Mouse (Mus musculus): Measurements from ENCODE around the gene Fasn. TPM values are rescaled to one million over a fixed set of nuclear protein-coding genes. Genes with fewer than 3 reads are reported as not detected.
A peak's percentile ranks its signal among the peaks of the same experiment; 100 is the strongest.

Fasn gene
- polyA plus RNA-seq, 1 experiment from 2014 or later, result 71.0 TPM

- H3K9ac ChIP-seq (replicated peaks), result peak overlapping the region; percentile 92
- peak overlapping the region; percentile 100 for H3K27ac ChIP-seq (replicated peaks)
- H3K4me2 ChIP-seq, result peak overlapping the region; percentile 78
- H3K4me1 ChIP-seq, result peaks cover 42% of the 10 kb centered on the region
- peaks cover 10% of the 10 kb centered on the region for H3K36me3 ChIP-seq
- H3K27me3 ChIP-seq (replicated peaks), result no peaks in the 10 kb centered on the region
- H3K9me3 ChIP-seq (replicated peaks), result no peaks in the 10 kb centered on the region
- ATAC-seq (ENCODE audit: low FRiP score), result no peak
- peak overlapping the region; percentile 82 for H3K4me3 ChIP-seq (replicated peaks)
- 49% methylated on average over 4 of the region's 4 CpGs for WGBS
These were observed 1.0 kb upstream of the Fasn start for GRCm38 (mm10) chr11:120825289-120825863.

GRCm38 (mm10) chr11:120824787-120825288 is 491 bp upstream of the Fasn start:
- no peaks in the 10 kb centered on the region for H3K9me3 ChIP-seq (replicated peaks)
- H3K27me3 ChIP-seq (replicated peaks), result no peaks in the 10 kb centered on the region
- peak overlapping the region; percentile 78 for H3K4me2 ChIP-seq
- peak overlapping the region; percentile 82 for H3K4me3 ChIP-seq (replicated peaks)
- peak overlapping the region; percentile 100 for H3K27ac ChIP-seq (replicated peaks)
- peaks cover 16% of the 10 kb centered on the region for H3K36me3 ChIP-seq
- peak overlapping the region; percentile 92 for H3K9ac ChIP-seq (replicated peaks)
- 0% methylated on average over 21 of the region's 21 CpGs for WGBS
- H3K4me1 ChIP-seq, result peaks cover 45% of the 10 kb centered on the region
- ATAC-seq (ENCODE audit: low FRiP score), result no peak

- WGBS, result under 1% methylated on average over 40 of the region's 40 CpGs
- H3K27me3 ChIP-seq (replicated peaks), result no peaks in the 10 kb centered on the region
- H3K4me2 ChIP-seq, result peak overlapping the region; percentile 78
- no peaks in the 10 kb centered on the region for H3K9me3 ChIP-seq (replicated peaks)
- H3K4me1 ChIP-seq, result peaks cover 45% of the 10 kb centered on the region
- ATAC-seq (ENCODE audit: low FRiP score), result peak; percentile 60
- peak overlapping the region; percentile 100 for H3K27ac ChIP-seq (replicated peaks)
- H3K36me3 ChIP-seq, result peaks cover 29% of the 10 kb centered on the region
- H3K9ac ChIP-seq (replicated peaks), result peak overlapping the region; percentile 92
- peak overlapping the region; percentile 82 for H3K4me3 ChIP-seq (replicated peaks)
These were observed 798 bp downstream of the Fasn start for GRCm38 (mm10) chr11:120823551-120823947.

- Histone ChIP-seq H3K27me3 (replicated peaks) (no peaks in the 10 kb centered on the region), H3K9ac (replicated peaks) (peak overlapping the region; percentile 92), H3K4me2 (peak overlapping the region; percentile 78), H3K4me1 (peaks cover 45% of the 10 kb centered on the region), H3K36me3 (peaks cover 34% of the 10 kb centered on the region), H3K4me3 (replicated peaks) (peak overlapping the region; percentile 82), H3K27ac (replicated peaks) (peak overlapping the region; percentile 100), H3K9me3 (replicated peaks) (no peaks in the 10 kb centered on the region)
- WGBS, result under 1% methylated on average over 14 of the region's 14 CpGs
- ATAC-seq (ENCODE audit: low FRiP score), result no peak
These were observed 1.4 kb downstream of the Fasn start for GRCm38 (mm10) chr11:120822831-120823550.

- Histone ChIP-seq H3K27me3 (replicated peaks) (no peaks in the 10 kb centered on the region), H3K4me3 (replicated peaks) (peak overlapping the region; percentile 82), H3K4me2 (peak overlapping the region; percentile 78), H3K9ac (replicated peaks) (peak overlapping the region; percentile 92), H3K4me1 (peaks cover 45% of the 10 kb centered on the region), H3K27ac (replicated peaks) (0 out of 2 replicates have a peak overlapping the region, but pooled peaks have one; percentile 100), H3K9me3 (replicated peaks) (no peaks in the 10 kb centered on the region), H3K36me3 (peaks cover 41% of the 10 kb centered on the region)
- 46% methylated on average over 4 of the region's 4 CpGs for WGBS
- no peak for ATAC-seq (ENCODE audit: low FRiP score)
These were observed 2.0 kb downstream of the Fasn start for GRCm38 (mm10) chr11:120822321-120822720.

- peak overlapping the region; percentile 78 for H3K4me2 ChIP-seq
- WGBS, result 77% methylated on average over 14 of the region's 14 CpGs
- H3K9me3 ChIP-seq (replicated peaks), result no peaks in the 10 kb centered on the region
- peaks cover 45% of the 10 kb centered on the region for H3K4me1 ChIP-seq
- H3K27me3 ChIP-seq (replicated peaks), result no peaks in the 10 kb centered on the region
- no peak overlapping the region for H3K27ac ChIP-seq (replicated peaks)
- peak overlapping the region; percentile 82 for H3K4me3 ChIP-seq (replicated peaks)
- peak overlapping the region; percentile 15 for H3K9ac ChIP-seq (replicated peaks)
- no peak for ATAC-seq (ENCODE audit: low FRiP score)
- peaks cover 51% of the 10 kb centered on the region for H3K36me3 ChIP-seq
These were observed 3.0 kb downstream of the Fasn start for GRCm38 (mm10) chr11:120821076-120821922.

GRCm38 (mm10) chr11:120820546-120820945 is 3.8 kb downstream of the Fasn start:
- Histone ChIP-seq H3K9ac (replicated peaks) (no peak overlapping the region), H3K4me1 (peaks cover 37% of the 10 kb centered on the region), H3K4me3 (replicated peaks) (peak overlapping the region; percentile 82; the same call in 1 of the 2 replicates), H3K27me3 (replicated peaks) (no peaks in the 10 kb centered on the region), H3K4me2 (peak overlapping the region; percentile 78), H3K9me3 (replicated peaks) (no peaks in the 10 kb centered on the region), H3K27ac (replicated peaks) (no peak overlapping the region), H3K36me3 (peaks cover 59% of the 10 kb centered on the region)
- no peak for ATAC-seq (ENCODE audit: low FRiP score)
- 84% methylated on average over 14 of the region's 14 CpGs for WGBS

GRCm38 (mm10) chr11:120819556-120819955 is 4.8 kb downstream of the Fasn start:
- Histone ChIP-seq H3K4me2 (no peak overlapping the region), H3K27me3 (replicated peaks) (no peaks in the 10 kb centered on the region), H3K27ac (replicated peaks) (no peak overlapping the region), H3K9ac (replicated peaks) (no peak overlapping the region), H3K4me3 (replicated peaks) (no peak overlapping the region), H3K4me1 (peaks cover 30% of the 10 kb centered on the region), H3K9me3 (replicated peaks) (no peaks in the 10 kb centered on the region), H3K36me3 (peaks cover 68% of the 10 kb centered on the region)
- no peak for ATAC-seq (ENCODE audit: low FRiP score)
- 97% methylated on average over 6 of the region's 6 CpGs for WGBS

GRCm38 (mm10) chr11:120818251-120818650 is 6.1 kb downstream of the Fasn start:
- ATAC-seq (ENCODE audit: low FRiP score), result no peak
- H3K27me3 ChIP-seq (replicated peaks), result no peaks in the 10 kb centered on the region
- 97% methylated on average over 13 of the region's 13 CpGs for WGBS

GRCm38 (mm10) chr11:120817358-120817757 is 7.0 kb downstream of the Fasn start:
- Histone ChIP-seq H3K9me3 (replicated peaks) (no peaks in the 10 kb centered on the region), H3K4me3 (replicated peaks) (no peak overlapping the region)
- WGBS, result 94% methylated on average over 6 of the region's 6 CpGs

More at GRCm38 (mm10) chr11:120818251-120818650, 6.1 kb downstream of the Fasn start:
- Histone ChIP-seq H3K36me3 (peaks cover 82% of the 10 kb centered on the region), H3K4me2 (no peak overlapping the region), H3K9ac (replicated peaks) (no peak overlapping the region), H3K27ac (replicated peaks) (no peak overlapping the region), H3K4me1 (peaks cover 30% of the 10 kb centered on the region), H3K4me3 (replicated peaks) (no peak overlapping the region), H3K9me3 (replicated peaks) (no peaks in the 10 kb centered on the region)

GRCm38 (mm10) chr11:120812068-120812467 is 12.3 kb downstream of the Fasn start:
- Histone ChIP-seq H3K9me3 (replicated peaks) (no peaks in the 10 kb centered on the region), H3K27ac (replicated peaks) (no peak overlapping the region), H3K4me2 (no peak overlapping the region), H3K9ac (replicated peaks) (no peak overlapping the region), H3K4me1 (no peaks in the 10 kb centered on the region), H3K27me3 (replicated peaks) (no peaks in the 10 kb centered on the region), H3K4me3 (replicated peaks) (no peak overlapping the region), H3K36me3 (peaks cover 100% of the 10 kb centered on the region)
- ATAC-seq (ENCODE audit: low FRiP score), result no peak
- 94% methylated on average over 16 of the region's 16 CpGs for WGBS

More at GRCm38 (mm10) chr11:120817358-120817757, 7.0 kb downstream of the Fasn start:
- no peak overlapping the region for H3K4me2 ChIP-seq
- H3K27me3 ChIP-seq (replicated peaks), result no peaks in the 10 kb centered on the region
- peaks cover 90% of the 10 kb centered on the region for H3K36me3 ChIP-seq
- H3K27ac ChIP-seq (replicated peaks), result no peak overlapping the region
- peaks cover 23% of the 10 kb centered on the region for H3K4me1 ChIP-seq
- no peak overlapping the region for H3K9ac ChIP-seq (replicated peaks)
- ATAC-seq (ENCODE audit: low FRiP score), result no peak
